Mouse (Mus musculus): ENCODE data around the gene Mki67. TPM values are rescaled to one million over a fixed set of nuclear protein-coding genes. Genes with fewer than 3 reads are reported as not detected.

The Mki67 gene
- polyA plus RNA-seq, 1 experiment from 2014 or later, result 108 TPM

GRCm38 (mm10) chr7:135644452-135644851, 71.7 kb downstream of the Mki67 start:
- no peak overlapping the region for H3K4me3 ChIP-seq
- H3K4me1 ChIP-seq, result no peaks in the 10 kb centered on the region
- H3K4me2 ChIP-seq, result no peak overlapping the region
- WGBS (ENCODE audit: insufficient replicate concordance), result 71% methylated on average over 1 of the region's 1 CpGs
- no peak overlapping the region for H3K9ac ChIP-seq
- no peaks in the 10 kb centered on the region for H3K27me3 ChIP-seq (replicated peaks)
- peaks cover 21% of the 10 kb centered on the region for H3K36me3 ChIP-seq
- no peak for ATAC-seq
- no peak overlapping the region for H3K27ac ChIP-seq
- H3K9me3 ChIP-seq (replicated peaks), result 0 out of 2 replicates have a peak, but pooled peaks cover 3% of the 10 kb centered on the region

- Histone ChIP-seq H3K4me3 (no peak overlapping the region), H3K9ac (no peak overlapping the region)
Measured at GRCm38 (mm10) chr7:135641698-135642507, 74.3 kb downstream of the Mki67 start.

More at GRCm38 (mm10) chr7:135641698-135642507, 74.3 kb downstream of the Mki67 start:
- no peak overlapping the region for H3K4me2 ChIP-seq
- peaks cover 9% of the 10 kb centered on the region for H3K36me3 ChIP-seq
- H3K9me3 ChIP-seq (replicated peaks), result no peaks in the 10 kb centered on the region
- H3K27ac ChIP-seq, result no peak overlapping the region
- ATAC-seq, result no peak
- H3K27me3 ChIP-seq (replicated peaks), result no peaks in the 10 kb centered on the region
- H3K4me1 ChIP-seq, result no peaks in the 10 kb centered on the region
- WGBS (ENCODE audit: insufficient replicate concordance), result 66% methylated on average over 14 of the region's 14 CpGs

Other genes starting within 250 kb of the Mki67 start
- gene Clrn3, start 187.7 kb downstream of the Mki67 start, polyA plus RNA-seq (2016; fragmentation: Nextera tagmentation; extraction: Ambion mirVana), result not detected in 2 replicates
- gene Ptpre, start 178.9 kb downstream of the Mki67 start, polyA plus RNA-seq (2016; fragmentation: Nextera tagmentation; extraction: Ambion mirVana), result 4.6 and 6.0 TPM in 2 replicates